Mouse (Mus musculus) lung, adult 18-20 months (tissue): ENCODE data around the gene Pus3.

Experiments used
- DNase-seq, 2 experiments: peaks; one replicate each; pipeline ENCODE4 v3.0.0; 2022; ENCODE audit warnings: mixed read lengths in 2 of 2

The Pus3 gene

GRCm38 (mm10) chr9:35558257-35559008, at the start of gene Pus3, which contains the start of gene Ddx25:
Gene Pus3 (plus strand): TSS chr9:35558595.
Gene Ddx25 (minus strand): TSS chr9:35558528.
- no peak for DNase-seq

- DNase-seq, result no peak
Observed at GRCm38 (mm10) chr9:35513900-35514299, 44.5 kb upstream of the Pus3 start.

GRCm38 (mm10) chr9:35516182-35516581, 42.2 kb upstream of the Pus3 start:
- DNase-seq, result no peak

- DNase-seq, result no peak
Observed at GRCm38 (mm10) chr9:35516711-35517110, 41.7 kb upstream of the Pus3 start.

- no peak for DNase-seq
Observed at GRCm38 (mm10) chr9:35518169-35518568, 40.2 kb upstream of the Pus3 start, which contains the start of gene Gm1113. Gene Gm1113 (minus strand): TSS chr9:35518269.

- no peak for DNase-seq
Observed at GRCm38 (mm10) chr9:35520631-35521348, 37.6 kb upstream of the Pus3 start.

GRCm38 (mm10) chr9:35522241-35522640, 36.2 kb upstream of the Pus3 start:
- no peak for DNase-seq

DNA sequence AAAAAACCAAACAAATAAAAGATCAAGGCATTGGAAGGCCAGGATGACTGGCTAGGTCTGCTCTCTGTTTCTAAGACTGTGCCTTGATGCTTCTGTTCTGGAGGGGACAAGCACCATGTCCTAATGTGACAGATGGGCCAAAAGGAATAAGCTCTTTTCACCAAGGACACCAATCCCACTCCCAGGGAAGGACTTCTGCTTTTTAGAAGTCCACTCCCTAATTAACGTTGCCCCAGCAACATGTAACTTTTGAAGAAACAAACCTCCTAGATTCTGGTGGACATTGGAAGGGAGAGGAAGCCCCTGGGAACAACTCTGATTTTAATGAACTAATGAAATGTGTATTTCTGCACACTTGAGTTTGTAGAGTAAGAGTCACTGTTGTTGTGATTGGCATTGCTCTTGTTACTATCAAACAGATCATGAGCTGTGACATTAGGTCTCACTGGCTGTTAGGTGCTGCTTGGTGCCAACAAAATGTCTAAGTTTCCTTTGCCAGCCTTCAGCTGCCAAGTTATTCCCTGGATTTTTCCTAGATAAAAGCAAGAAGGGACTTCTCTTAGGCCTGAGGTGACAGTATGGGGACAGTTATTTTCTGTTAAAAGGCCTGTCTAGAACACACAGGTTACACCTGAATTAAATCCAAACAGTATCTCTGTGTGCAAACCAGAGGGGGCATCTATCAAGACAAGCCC, 35.4 kb upstream of the Pus3 start:
- DNase-seq, result no peak

GRCm38 (mm10) chr9:35523541-35523940, 34.9 kb upstream of the Pus3 start:
- peak; percentile 62 to 63 for DNase-seq

- peak; percentile 58 to 73 for DNase-seq
Observed at GRCm38 (mm10) chr9:35523941-35524411, 34.4 kb upstream of the Pus3 start.

- no peak for DNase-seq
Observed at GRCm38 (mm10) chr9:35529141-35529540, 29.3 kb upstream of the Pus3 start.

GRCm38 (mm10) chr9:35529796-35530195, 28.6 kb upstream of the Pus3 start:
- no peak for DNase-seq

DNA sequence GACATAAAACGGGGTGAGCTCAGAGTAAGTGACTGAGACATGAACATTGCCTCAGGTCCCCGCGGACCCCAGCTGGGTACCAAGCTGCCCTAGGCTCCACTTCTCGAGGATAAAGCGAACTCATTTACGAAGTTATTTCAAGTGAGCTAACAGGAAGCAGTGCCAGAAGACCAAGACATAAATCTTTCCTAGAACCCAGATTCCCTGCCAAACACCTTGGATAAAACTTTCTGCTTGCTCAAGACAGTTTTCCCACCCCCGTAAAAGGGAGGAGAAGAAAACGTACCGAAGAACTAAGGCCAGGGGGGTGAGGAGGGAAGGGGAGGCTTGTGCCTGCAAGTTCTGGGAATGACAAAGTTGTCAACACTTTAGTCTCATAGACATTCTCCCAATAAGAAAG, 25.1 kb upstream of the Pus3 start:
- no peak for DNase-seq

- peak in 1 of 2 experiments; percentile 34 for DNase-seq
Observed at GRCm38 (mm10) chr9:35535110-35535509, 23.3 kb upstream of the Pus3 start.

GRCm38 (mm10) chr9:35535876-35536275, 22.5 kb upstream of the Pus3 start:
- DNase-seq, result no peak

GRCm38 (mm10) chr9:35539001-35539750, 19.2 kb upstream of the Pus3 start:
- DNase-seq, result no peak

GRCm38 (mm10) chr9:35541024-35541423, 17.4 kb upstream of the Pus3 start:
- DNase-seq, result no peak

- DNase-seq, result peak; percentile 58 to 67
Observed at GRCm38 (mm10) chr9:35541488-35541887, 16.9 kb upstream of the Pus3 start.

DNA sequence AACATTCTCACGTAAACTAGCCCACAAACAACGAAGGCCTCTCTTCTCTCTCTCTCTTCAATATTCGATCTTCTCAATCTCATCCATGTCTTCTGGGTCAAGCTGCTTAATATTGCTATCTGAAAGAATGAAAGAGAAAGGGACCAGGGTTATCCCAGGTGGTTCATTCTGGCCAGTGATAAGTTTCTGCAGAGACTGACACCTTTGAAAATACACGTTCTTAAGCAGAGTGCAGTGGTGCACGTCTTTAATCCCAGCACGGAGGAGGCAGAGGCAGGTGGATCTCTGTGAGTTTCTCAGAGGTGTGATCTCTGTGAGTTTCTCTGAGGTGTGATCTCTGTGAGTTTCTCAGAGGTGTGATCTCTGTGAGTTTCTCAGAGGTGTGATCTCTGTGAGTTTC, 16.5 kb upstream of the Pus3 start:
- no peak for DNase-seq

GRCm38 (mm10) chr9:35543099-35543860, 15.1 kb upstream of the Pus3 start:
- no peak for DNase-seq

DNA sequence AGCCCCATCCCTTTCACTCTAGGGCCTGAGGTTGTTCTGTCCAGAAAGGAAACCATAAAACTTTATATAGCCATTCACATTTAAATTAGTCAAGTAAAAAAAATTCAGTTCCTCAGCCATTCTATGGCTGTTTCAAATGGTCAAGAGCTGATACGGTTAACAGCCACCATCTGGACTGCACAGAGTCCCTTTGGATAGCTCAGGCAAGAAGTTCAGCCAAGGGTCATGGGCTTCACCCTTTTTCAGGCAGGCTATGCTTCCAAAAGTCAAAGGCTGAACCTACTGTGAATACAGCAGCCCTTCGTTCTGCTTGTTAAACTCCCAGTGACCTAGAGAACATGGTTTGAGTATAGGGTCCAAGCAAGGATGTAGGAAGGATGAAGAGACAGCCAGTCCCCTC, 13.7 kb upstream of the Pus3 start:
- DNase-seq, result no peak

- no peak for DNase-seq
Observed at GRCm38 (mm10) chr9:35545704-35546103, 12.7 kb upstream of the Pus3 start.
